In genomic region chr10:46185763-46186458, GRCm38 (mm10) we compare ENCODE assay signal across 27 mouse cellular contexts.
DNase-seq lines count a peak whose midpoint lies in the region; ATAC-seq and TF ChIP-seq lines count a peak whose summit lies in the region.
"Had no signal": no experiment of that assay in that cellular context is flagged by ENCODE, and none has a peak within 500 bp of the region (broad histone marks: within the 10 kb centered on the region; RNA-seq: fewer than 3 reads in every experiment).

No protein-coding gene starts in this region.

- DNase-seq in forebrain, postnatal 0 days: no peak
- DNase-seq in hindbrain, postnatal 0 days (ENCODE audit: low spot score): peak; percentile 26
- no peak for DNase-seq in hindbrain, embryonic 14.5 days (ENCODE audit: low spot score)
- DNase-seq in Muller cell, postnatal 12 days (ENCODE audit: inconsistent ontology term): peak; percentile 24
- DNase-seq in brain, embryonic 14.5 days (ENCODE audit: low read depth): peak; percentile 41
- no peak for DNase-seq in adrenal gland, postnatal 25 days
- DNase-seq: adrenal gland, postnatal 36 days; cerebellum, adult 9-11 months; gastrocnemius, postnatal 25 days; heart, postnatal 36 days; kidney, adult 8-10 months; kidney, postnatal 4 days; liver, embryonic 13.5 days; lung, adult 18-20 months; lung, postnatal 4 days; thymus, postnatal 4 days had no signal

- H3K27ac ChIP-seq in forebrain, postnatal 0 days (ENCODE audit: low read depth, low read length): no peak overlapping the region
- no peak overlapping the region for H3K27ac ChIP-seq in forebrain, embryonic 15.5 days (replicated peaks)
- H3K27ac ChIP-seq in hindbrain, postnatal 0 days: 0 out of 2 replicates have a peak overlapping the region, but pooled peaks have one; percentile 11
- no peak overlapping the region for H3K27ac ChIP-seq in hindbrain, embryonic 14.5 days
- H3K27ac ChIP-seq: forebrain, embryonic 13.5 days; heart, embryonic 13.5 days; hindbrain, embryonic 13.5 days; intestine, embryonic 15.5 days; kidney, postnatal 0 days; limb, embryonic 10.5 days; limb, embryonic 15.5 days; liver, embryonic 13.5 days had no signal

- H3K9me3 ChIP-seq in forebrain, postnatal 0 days (ENCODE audit: low read length): no peaks in the 10 kb centered on the region
- no peaks in the 10 kb centered on the region for H3K9me3 ChIP-seq in forebrain, embryonic 15.5 days
- H3K9me3 ChIP-seq in hindbrain, postnatal 0 days (ENCODE audit: low read length): no peaks in the 10 kb centered on the region
- no peaks in the 10 kb centered on the region for H3K9me3 ChIP-seq in hindbrain, embryonic 14.5 days (ENCODE audit: control insufficient read depth, low read length)
- H3K9me3 ChIP-seq: forebrain, embryonic 13.5 days; heart, embryonic 13.5 days; hindbrain, embryonic 13.5 days; intestine, embryonic 15.5 days; limb, embryonic 10.5 days; limb, embryonic 15.5 days; liver, embryonic 13.5 days had no signal

- WGBS in forebrain, postnatal 0 days: 65% methylated on average over 4 of the region's 4 CpGs
- 77% methylated on average over 4 of the region's 4 CpGs for WGBS in forebrain, embryonic 15.5 days
- WGBS in hindbrain, postnatal 0 days: 52% methylated on average over 4 of the region's 4 CpGs
- 71% methylated on average over 4 of the region's 4 CpGs for WGBS in hindbrain, embryonic 14.5 days

- no peaks in the 10 kb centered on the region for H3K36me3 ChIP-seq in forebrain, postnatal 0 days (ENCODE audit: insufficient read depth)
- H3K36me3 ChIP-seq in forebrain, embryonic 15.5 days: no peaks in the 10 kb centered on the region
- no peaks in the 10 kb centered on the region for H3K36me3 ChIP-seq in hindbrain, postnatal 0 days (ENCODE audit: insufficient read depth, low read length)
- H3K36me3 ChIP-seq in hindbrain, embryonic 14.5 days (replicated peaks; ENCODE audit: control insufficient read depth, insufficient read depth): no peaks in the 10 kb centered on the region
- H3K36me3 ChIP-seq: heart, embryonic 13.5 days; hindbrain, embryonic 13.5 days; intestine, embryonic 15.5 days; limb, embryonic 10.5 days; limb, embryonic 15.5 days; liver, embryonic 13.5 days had no signal

- no peaks in the 10 kb centered on the region for H3K27me3 ChIP-seq in forebrain, postnatal 0 days (ENCODE audit: insufficient read depth, low read length)
- H3K27me3 ChIP-seq in forebrain, embryonic 15.5 days: no peaks in the 10 kb centered on the region
- H3K27me3 ChIP-seq in hindbrain, postnatal 0 days (ENCODE audit: insufficient read depth, low read length): no peaks in the 10 kb centered on the region
- no peaks in the 10 kb centered on the region for H3K27me3 ChIP-seq in hindbrain, embryonic 14.5 days (ENCODE audit: control insufficient read depth, insufficient read depth, low read length)
- H3K27me3 ChIP-seq: forebrain, embryonic 13.5 days; heart, embryonic 13.5 days; hindbrain, embryonic 13.5 days; intestine, embryonic 15.5 days; limb, embryonic 15.5 days; liver, embryonic 13.5 days; megakaryocyte, embryonic 14.5 days had no signal

- no peaks in the 10 kb centered on the region for H3K4me1 ChIP-seq in forebrain, postnatal 0 days (ENCODE audit: insufficient read depth)
- no peaks in the 10 kb centered on the region for H3K4me1 ChIP-seq in forebrain, embryonic 15.5 days
- no peaks in the 10 kb centered on the region for H3K4me1 ChIP-seq in hindbrain, postnatal 0 days (ENCODE audit: insufficient read depth, low read length)
- H3K4me1 ChIP-seq in hindbrain, embryonic 14.5 days (replicated peaks; ENCODE audit: control insufficient read depth, insufficient read depth, low read length): no peaks in the 10 kb centered on the region
- H3K4me1 ChIP-seq: forebrain, embryonic 13.5 days; hindbrain, embryonic 13.5 days; intestine, embryonic 15.5 days; limb, embryonic 10.5 days; limb, embryonic 15.5 days; liver, embryonic 13.5 days; megakaryocyte, embryonic 14.5 days had no signal

- H3K4me3 ChIP-seq in forebrain, postnatal 0 days (ENCODE audit: low read depth, low read length): no peak overlapping the region
- no peak overlapping the region for H3K4me3 ChIP-seq in forebrain, embryonic 15.5 days
- no peak overlapping the region for H3K4me3 ChIP-seq in hindbrain, postnatal 0 days (ENCODE audit: low read length)
- no peak overlapping the region for H3K4me3 ChIP-seq in hindbrain, embryonic 14.5 days (replicated peaks; ENCODE audit: low read length)
- H3K4me3 ChIP-seq: forebrain, embryonic 13.5 days; heart, embryonic 13.5 days; hindbrain, embryonic 13.5 days; intestine, embryonic 15.5 days; limb, embryonic 10.5 days; limb, embryonic 15.5 days; liver, embryonic 13.5 days; megakaryocyte, embryonic 14.5 days had no signal

- no peak for TF ChIP-seq POLR2A in brain, embryonic 14.5 days (IDR thresholded peaks at IDR 0.05; ENCODE audit: borderline replicate concordance, extremely low read depth, insufficient read depth, insufficient read length, poor library complexity, severe bottlenecking)

- ATAC-seq in forebrain, postnatal 0 days: peak; percentile 47; the same call in 1 of the 2 replicates
- ATAC-seq in forebrain, embryonic 15.5 days (replicated peaks): no peak
- ATAC-seq in hindbrain, postnatal 0 days: no peak
- ATAC-seq in hindbrain, embryonic 14.5 days (ENCODE audit: low FRiP score): no peak
- ATAC-seq: CD4-positive, CD25-positive, alpha-beta regulatory T cell, adult 4 months; forebrain, embryonic 13.5 days; intestine, embryonic 15.5 days; lung, postnatal 0 days had no signal

- no peak overlapping the region for H3K4me2 ChIP-seq in forebrain, postnatal 0 days (ENCODE audit: low read depth)
- H3K4me2 ChIP-seq in forebrain, embryonic 15.5 days (replicated peaks): no peak overlapping the region
- no peak overlapping the region for H3K4me2 ChIP-seq in hindbrain, postnatal 0 days (ENCODE audit: low read depth, low read length)
- no peak overlapping the region for H3K4me2 ChIP-seq in hindbrain, embryonic 14.5 days (replicated peaks)
- H3K4me2 ChIP-seq: forebrain, embryonic 13.5 days; heart, embryonic 13.5 days; hindbrain, embryonic 13.5 days; intestine, embryonic 15.5 days; limb, embryonic 15.5 days; liver, embryonic 13.5 days had no signal

- no peak for TF ChIP-seq CTCF in forebrain, postnatal 0 days (IDR thresholded peaks at IDR 0.05; ENCODE audit: low read depth)
- TF ChIP-seq CTCF in hindbrain, postnatal 0 days (IDR thresholded peaks at IDR 0.05; ENCODE audit: low read depth): no peak
- TF ChIP-seq CTCF in brain, embryonic 14.5 days (IDR thresholded peaks at IDR 0.05; ENCODE audit: borderline replicate concordance, extremely low read depth, insufficient read depth, insufficient read length): no peak

- H3K9ac ChIP-seq in forebrain, postnatal 0 days: no peak overlapping the region
- no peak overlapping the region for H3K9ac ChIP-seq in forebrain, embryonic 15.5 days (replicated peaks)
- H3K9ac ChIP-seq in hindbrain, postnatal 0 days (replicated peaks; ENCODE audit: low read length): no peak overlapping the region
- H3K9ac ChIP-seq in hindbrain, embryonic 14.5 days: no peak overlapping the region
- H3K9ac ChIP-seq: forebrain, embryonic 13.5 days; heart, embryonic 13.5 days; hindbrain, embryonic 13.5 days; intestine, embryonic 15.5 days; limb, embryonic 15.5 days; liver, embryonic 13.5 days had no signal

Comparison
In these comparisons a context has a peak if more than half of its experiments do, and no peak if none do; other contexts are left out.
1. DNase-seq: peak in hindbrain, postnatal 0 days (single experiment), Muller cell, postnatal 12 days (single experiment) and brain, embryonic 14.5 days (single experiment); none in forebrain, postnatal 0 days (single experiment), hindbrain, embryonic 14.5 days (single experiment) and adrenal gland, postnatal 25 days (single experiment).